Mouse (Mus musculus) C2C12 (cell line): ENCODE measurements around the gene Fkbp6.

Experiments
- CTCF ChIP-seq: IDR thresholded peaks from one replicate; pipeline ENCODE4 v1.5.1; 2011; ENCODE audit not compliant: control insufficient read depth, insufficient read depth, insufficient read length
- MAX ChIP-seq: IDR thresholded peaks from one replicate; pipeline ENCODE4 v1.6.1; 2011; ENCODE audit warnings: mild to moderate bottlenecking, control low read depth

- TF ChIP-seq MAX (no peak), CTCF (no peak)
Observed at GRCm38 (mm10) chr5:135331161-135331560, 18.7 kb downstream of the Fkbp6 start.
